Mouse (Mus musculus): ENCODE measurements around the gene Iqgap2.
A peak's percentile ranks its signal among the peaks of the same experiment; 100 is the strongest.

The Iqgap2 gene

GRCm38 (mm10) chr13:95828616-95829015, 63.1 kb downstream of the Iqgap2 start:
- no peak for DNase-seq

- DNase-seq: no peak
Measured at GRCm38 (mm10) chr13:95826178-95826577, 65.5 kb downstream of the Iqgap2 start.

GRCm38 (mm10) chr13:95822918-95823317, 68.8 kb downstream of the Iqgap2 start:
- no peak for DNase-seq

GRCm38 (mm10) chr13:95820071-95820470, 71.7 kb downstream of the Iqgap2 start:
- DNase-seq: no peak

- DNase-seq: no peak
Measured at GRCm38 (mm10) chr13:95818941-95819340, 72.8 kb downstream of the Iqgap2 start.

GRCm38 (mm10) chr13:95813643-95814042, 78.1 kb downstream of the Iqgap2 start:
- DNase-seq: no peak

GRCm38 (mm10) chr13:95810796-95811195, 80.9 kb downstream of the Iqgap2 start:
- DNase-seq: no peak

- no peak for DNase-seq
Measured at GRCm38 (mm10) chr13:95807106-95807750, 84.5 kb downstream of the Iqgap2 start.

- peak; percentile 73 to 86 for DNase-seq
Measured at GRCm38 (mm10) chr13:95805469-95806166, 86.1 kb downstream of the Iqgap2 start.

- no peak for DNase-seq
Measured at GRCm38 (mm10) chr13:95804113-95804512, 87.6 kb downstream of the Iqgap2 start.

- DNase-seq: no peak
Measured at GRCm38 (mm10) chr13:95800925-95801324, 90.8 kb downstream of the Iqgap2 start.

- no peak for DNase-seq
Measured at GRCm38 (mm10) chr13:95799322-95799721, 92.4 kb downstream of the Iqgap2 start.

GRCm38 (mm10) chr13:95798721-95799120, 93.0 kb downstream of the Iqgap2 start:
- DNase-seq: no peak

- DNase-seq: no peak
Measured at GRCm38 (mm10) chr13:95797530-95797929, 94.2 kb downstream of the Iqgap2 start.

GRCm38 (mm10) chr13:95794346-95794745, 97.4 kb downstream of the Iqgap2 start:
- no peak for DNase-seq

GRCm38 (mm10) chr13:95790883-95791282, 100.8 kb downstream of the Iqgap2 start:
- no peak for DNase-seq

GRCm38 (mm10) chr13:95788631-95789376, 102.9 kb downstream of the Iqgap2 start:
- DNase-seq: peak in 1 of 2 experiments; percentile 19

- DNase-seq: no peak
Measured at GRCm38 (mm10) chr13:95782969-95783332, 108.8 kb downstream of the Iqgap2 start.

- peak in 1 of 2 experiments; percentile 45 for DNase-seq
Measured at GRCm38 (mm10) chr13:95782311-95782968, 109.3 kb downstream of the Iqgap2 start.

GRCm38 (mm10) chr13:95780038-95780437, 111.7 kb downstream of the Iqgap2 start:
- peak; percentile 24 to 47 for DNase-seq

- DNase-seq: no peak
Measured at GRCm38 (mm10) chr13:95779261-95779660, 112.5 kb downstream of the Iqgap2 start.

- DNase-seq: peak; percentile 23 to 26
Measured at GRCm38 (mm10) chr13:95778761-95779161, 113.0 kb downstream of the Iqgap2 start.

Data from kidney, postnatal 25 days (tissue).